Mouse (Mus musculus) heart, embryonic 13.5 days (tissue): ENCODE measurements around the gene Htr5b. TPM values are rescaled to one million over a fixed set of nuclear protein-coding genes. Genes with fewer than 3 reads are reported as not detected.

Experiments
- ATAC-seq: fragments of 200-750 bp; cut with Nextera tagmentation; 2 replicates; pipeline ENCODE4 v1.8.0; 2017; ENCODE audit warnings: moderate TSS enrichment; ENCODE audit not compliant: insufficient number of reproducible peaks, low FRiP score, low TSS enrichment; ENCODE audit errors: extremely low read depth
- H3K27ac ChIP-seq: fragments of 300-500 bp; sonication (generic); replicated peaks from 2 replicates; pipeline ENCODE4 v1.5.1; 2015; ENCODE audit warnings: moderate library complexity, mild to moderate bottlenecking, inconsistent platforms
- H3K27me3 ChIP-seq: fragments of 300-500 bp; sonication (generic); replicated peaks from 2 replicates; pipeline ENCODE4 v1.6.1; 2015; ENCODE audit warnings: mild to moderate bottlenecking, inconsistent platforms
- H3K36me3 ChIP-seq: fragments of 300-500 bp; sonication (generic); 2 replicates; pipeline ENCODE4 v1.6.1; 2015; ENCODE audit warnings: mild to moderate bottlenecking, inconsistent platforms
- H3K4me1 ChIP-seq: fragments of 300-500 bp; sonication (generic); 2 replicates; pipeline ENCODE4 v1.6.1; 2015; ENCODE audit warnings: inconsistent platforms
- H3K4me2 ChIP-seq: fragments of 300-500 bp; sonication (generic); 2 replicates; pipeline ENCODE4 v1.6.1; 2015; ENCODE audit warnings: inconsistent platforms, mild to moderate bottlenecking, moderate library complexity
- H3K4me3 ChIP-seq: fragments of 300-500 bp; sonication (generic); 2 replicates; pipeline ENCODE4 v1.5.1; 2015; ENCODE audit warnings: moderate library complexity, mild to moderate bottlenecking, inconsistent platforms
- H3K9ac ChIP-seq: fragments of 300-500 bp; sonication (generic); 2 replicates; pipeline ENCODE4 v1.6.1; 2015; ENCODE audit warnings: inconsistent platforms, mild to moderate bottlenecking, moderate library complexity
- H3K9me3 ChIP-seq: fragments of 300-500 bp; sonication (generic); 2 replicates; pipeline ENCODE4 v1.6.1; 2016; ENCODE audit warnings: inconsistent platforms
- WGBS: fragments of 180-500 bp; shearing (Covaris S2); methylation state at CpG from one replicate; pipeline ENCODE4 v1.1.7; 2015; ENCODE audit warnings: mixed read lengths; 5-methylcytosine and 5-hydroxymethylcytosine counted together
- polyA plus RNA-seq: library from polyadenylated mRNA; unstranded; fragments of >200 nt; fragmentation: Nextera tagmentation; extraction: Ambion mirVana; gene quantifications from 2 replicates; pipeline ENCODE4 v1.2.1, GENCODE M21; 2015

Htr5b gene
- polyA plus RNA-seq, result 0.27 and 0.48 TPM in 2 replicates

GRCm38 (mm10) chr1:121528399-121528720, at the start of gene Htr5b:
Gene Htr5b, minus strand, starts transcription at chr1:121528465.
- H3K4me2 ChIP-seq, result peak within 1 kb of the TSS; percentile 76
- H3K27ac ChIP-seq, result no peak within 1 kb of the TSS
- H3K9me3 ChIP-seq, result no peaks in the 10 kb centered on the region
- under 1% methylated on average over 11 of the region's 11 CpGs for WGBS
- H3K4me1 ChIP-seq, result peaks cover 17% of the 10 kb centered on the region
- H3K9ac ChIP-seq, result 0 out of 2 replicates have a peak within 1 kb of the TSS, but pooled peaks have one; percentile 33
- ATAC-seq, result no peak
- peak within 1 kb of the TSS; percentile 48 for H3K4me3 ChIP-seq
- H3K27me3 ChIP-seq, result peaks cover 54% of the 10 kb centered on the region
- H3K36me3 ChIP-seq, result no peaks in the 10 kb centered on the region

- H3K4me3 ChIP-seq, result no peak overlapping the region
- no peaks in the 10 kb centered on the region for H3K36me3 ChIP-seq
- no peak for ATAC-seq
- H3K27me3 ChIP-seq, result no peaks in the 10 kb centered on the region
- WGBS, result 40% methylated on average over 1 of the region's 1 CpGs
- no peak overlapping the region for H3K27ac ChIP-seq
- no peaks in the 10 kb centered on the region for H3K9me3 ChIP-seq
- no peaks in the 10 kb centered on the region for H3K4me1 ChIP-seq
- no peak overlapping the region for H3K9ac ChIP-seq
- H3K4me2 ChIP-seq, result no peak overlapping the region
These were observed 49.2 kb upstream of the Htr5b start for GRCm38 (mm10) chr1:121577491-121577890.

- H3K9ac ChIP-seq, result no peak overlapping the region
- WGBS, result 78% methylated on average over 7 of the region's 7 CpGs
These were observed 42.3 kb upstream of the Htr5b start for GRCm38 (mm10) chr1:121570522-121570921.

GRCm38 (mm10) chr1:121567521-121568489, 39.5 kb upstream of the Htr5b start, which contains the start of gene Ddx18:
Gene Ddx18, minus strand, starts transcription at chr1:121567989.
- Histone ChIP-seq H3K4me1 (peaks cover 8% of the 10 kb centered on the region), H3K4me3 (peak within 1 kb of the TSS; percentile 73), H3K9ac (peak within 1 kb of the TSS; percentile 81), H3K4me2 (peak within 1 kb of the TSS; percentile 86), H3K27me3 (no peaks in the 10 kb centered on the region), H3K27ac (0 out of 2 replicates have a peak within 1 kb of the TSS, but pooled peaks have one; percentile 30), H3K36me3 (peaks cover 28% of the 10 kb centered on the region), H3K9me3 (no peaks in the 10 kb centered on the region)
- 7% methylated on average over 53 of the region's 53 CpGs for WGBS
- peak; percentile 87 for ATAC-seq

More at GRCm38 (mm10) chr1:121570522-121570921, 42.3 kb upstream of the Htr5b start:
- no peaks in the 10 kb centered on the region for H3K9me3 ChIP-seq
- H3K27ac ChIP-seq, result no peak overlapping the region
- H3K4me2 ChIP-seq, result no peak overlapping the region
- no peak overlapping the region for H3K4me3 ChIP-seq
- no peaks in the 10 kb centered on the region for H3K27me3 ChIP-seq
- peaks cover 8% of the 10 kb centered on the region for H3K4me1 ChIP-seq
- H3K36me3 ChIP-seq, result peaks cover 2% of the 10 kb centered on the region; the same call in 1 of the 2 replicates
- no peak for ATAC-seq

- Histone ChIP-seq H3K4me3 (no peak overlapping the region), H3K36me3 (peaks cover 98% of the 10 kb centered on the region), H3K9ac (no peak overlapping the region), H3K27ac (no peak overlapping the region), H3K27me3 (no peaks in the 10 kb centered on the region), H3K4me2 (no peak overlapping the region), H3K9me3 (no peaks in the 10 kb centered on the region), H3K4me1 (no peaks in the 10 kb centered on the region)
- 82% methylated on average over 5 of the region's 5 CpGs for WGBS
- no peak for ATAC-seq
These were observed 29.6 kb upstream of the Htr5b start for GRCm38 (mm10) chr1:121557861-121558260.

- Histone ChIP-seq H3K4me3 (no peak overlapping the region), H3K36me3 (peaks cover 68% of the 10 kb centered on the region), H3K27ac (no peak overlapping the region), H3K9ac (no peak overlapping the region), H3K4me1 (no peaks in the 10 kb centered on the region), H3K4me2 (no peak overlapping the region), H3K9me3 (no peaks in the 10 kb centered on the region), H3K27me3 (no peaks in the 10 kb centered on the region)
- no peak for ATAC-seq
- WGBS, result 72% methylated on average over 7 of the region's 7 CpGs
These were observed 23.2 kb upstream of the Htr5b start for GRCm38 (mm10) chr1:121551457-121551835.

GRCm38 (mm10) chr1:121550801-121551456, 22.7 kb upstream of the Htr5b start:
- Histone ChIP-seq H3K27me3 (no peaks in the 10 kb centered on the region), H3K9me3 (no peaks in the 10 kb centered on the region), H3K36me3 (peaks cover 63% of the 10 kb centered on the region), H3K4me2 (no peak overlapping the region), H3K9ac (no peak overlapping the region), H3K4me3 (no peak overlapping the region), H3K27ac (no peak overlapping the region), H3K4me1 (no peaks in the 10 kb centered on the region)
- 78% methylated on average over 16 of the region's 16 CpGs for WGBS
- ATAC-seq, result no peak

- Histone ChIP-seq H3K4me3 (no peak overlapping the region), H3K9me3 (no peaks in the 10 kb centered on the region), H3K36me3 (peaks cover 48% of the 10 kb centered on the region), H3K27me3 (no peaks in the 10 kb centered on the region), H3K4me2 (no peak overlapping the region), H3K27ac (no peak overlapping the region), H3K9ac (no peak overlapping the region), H3K4me1 (no peaks in the 10 kb centered on the region)
- ATAC-seq, result no peak
- WGBS, result 68% methylated on average over 4 of the region's 4 CpGs
These were observed 21.2 kb upstream of the Htr5b start for GRCm38 (mm10) chr1:121549456-121549855.

- no peak overlapping the region for H3K27ac ChIP-seq
- 87% methylated on average over 4 of the region's 4 CpGs for WGBS
- H3K4me2 ChIP-seq, result no peak overlapping the region
- H3K4me3 ChIP-seq, result no peak overlapping the region
- H3K4me1 ChIP-seq, result no peaks in the 10 kb centered on the region
- no peaks in the 10 kb centered on the region for H3K27me3 ChIP-seq
- H3K9ac ChIP-seq, result no peak overlapping the region
- peaks cover 41% of the 10 kb centered on the region for H3K36me3 ChIP-seq
- ATAC-seq, result no peak
- H3K9me3 ChIP-seq, result no peaks in the 10 kb centered on the region
These were observed 20.4 kb upstream of the Htr5b start for GRCm38 (mm10) chr1:121548667-121549066.

- Histone ChIP-seq H3K4me3 (no peak overlapping the region), H3K36me3 (peaks cover 22% of the 10 kb centered on the region), H3K27ac (no peak overlapping the region), H3K9me3 (no peaks in the 10 kb centered on the region), H3K27me3 (no peaks in the 10 kb centered on the region), H3K4me2 (no peak overlapping the region), H3K4me1 (no peaks in the 10 kb centered on the region), H3K9ac (no peak overlapping the region)
- ATAC-seq, result no peak
- WGBS, result 32% methylated on average over 2 of the region's 2 CpGs
These were observed 18.6 kb upstream of the Htr5b start for GRCm38 (mm10) chr1:121546844-121547243.

GRCm38 (mm10) chr1:121540361-121540760, 12.1 kb upstream of the Htr5b start:
- H3K4me1 ChIP-seq, result no peaks in the 10 kb centered on the region
- no peak overlapping the region for H3K4me2 ChIP-seq
- no peak overlapping the region for H3K9ac ChIP-seq
- WGBS, result 51% methylated on average over 8 of the region's 8 CpGs
- H3K9me3 ChIP-seq, result no peaks in the 10 kb centered on the region
- H3K4me3 ChIP-seq, result no peak overlapping the region
- H3K27ac ChIP-seq, result no peak overlapping the region
- no peaks in the 10 kb centered on the region for H3K36me3 ChIP-seq
- H3K27me3 ChIP-seq, result no peaks in the 10 kb centered on the region
- ATAC-seq, result no peak
